Mouse (Mus musculus) bone marrow macrophage, adult 2 months (primary cell): ENCODE results near the gene Gm20388.

ENCODE experiments used
- CTCF ChIP-seq: IDR thresholded peaks from 2 replicates; pipeline ENCODE4 v1.5.1; 2012; ENCODE audit warnings: low read depth, mild to moderate bottlenecking, low read length, moderate library complexity
- POLR2A ChIP-seq: IDR thresholded peaks from 2 replicates; pipeline ENCODE4 v1.6.1; 2012; ENCODE audit warnings: mild to moderate bottlenecking, low read depth, low read length, borderline replicate concordance

- TF ChIP-seq CTCF, result no peak
- TF ChIP-seq POLR2A, result no peak
These were observed 1737.0 kb downstream of the Gm20388 start for GRCm38 (mm10) chr8:121647511-121648215.
